Mouse (Mus musculus): ENCODE measurements around the gene Fam126a.

GRCm38 (mm10) chr5:23902221-23902620 lies 128.3 kb downstream of the Fam126a start:
- TF ChIP-seq CTCF (IDR thresholded peaks at IDR 0.05 in 2 of 3, conservative IDR thresholded peaks at IDR 0.05 in 1 of 3; ENCODE audit: control insufficient read depth in 1 of 3, insufficient read depth in 1 of 3, low read depth in 2 of 3, low read length in 3 of 3, poor library complexity in 1 of 3, severe bottlenecking in 1 of 3) (no peak), MYC (IDR thresholded peaks at IDR 0.05; ENCODE audit: low read depth, low read length) (peak; percentile 60; the same call in 1 of the 2 replicates), ZC3H11A (IDR thresholded peaks at IDR 0.05; ENCODE audit: low read depth, low read length) (0 out of 2 replicates have a peak, but pooled peaks have one; percentile 11)
